Mouse (Mus musculus) adrenal gland, postnatal 25 days (tissue): ENCODE measurements around the gene Nuak1. TPM values are rescaled to one million over a fixed set of nuclear protein-coding genes. Genes with fewer than 3 reads are reported as not detected.

ENCODE experiments used
- DNase-seq: peaks from one replicate; pipeline ENCODE4 v3.0.0; 2021; ENCODE audit warnings: mixed read lengths
- total RNA-seq: library from RNA; stranded (reverse); gene quantifications from 2 replicates; pipeline ENCODE4 v1.2.3, GENCODE M21; 2021

The Nuak1 gene
- total RNA-seq, 1 experiment from 2014 or later: 7.8 TPM

DNA sequence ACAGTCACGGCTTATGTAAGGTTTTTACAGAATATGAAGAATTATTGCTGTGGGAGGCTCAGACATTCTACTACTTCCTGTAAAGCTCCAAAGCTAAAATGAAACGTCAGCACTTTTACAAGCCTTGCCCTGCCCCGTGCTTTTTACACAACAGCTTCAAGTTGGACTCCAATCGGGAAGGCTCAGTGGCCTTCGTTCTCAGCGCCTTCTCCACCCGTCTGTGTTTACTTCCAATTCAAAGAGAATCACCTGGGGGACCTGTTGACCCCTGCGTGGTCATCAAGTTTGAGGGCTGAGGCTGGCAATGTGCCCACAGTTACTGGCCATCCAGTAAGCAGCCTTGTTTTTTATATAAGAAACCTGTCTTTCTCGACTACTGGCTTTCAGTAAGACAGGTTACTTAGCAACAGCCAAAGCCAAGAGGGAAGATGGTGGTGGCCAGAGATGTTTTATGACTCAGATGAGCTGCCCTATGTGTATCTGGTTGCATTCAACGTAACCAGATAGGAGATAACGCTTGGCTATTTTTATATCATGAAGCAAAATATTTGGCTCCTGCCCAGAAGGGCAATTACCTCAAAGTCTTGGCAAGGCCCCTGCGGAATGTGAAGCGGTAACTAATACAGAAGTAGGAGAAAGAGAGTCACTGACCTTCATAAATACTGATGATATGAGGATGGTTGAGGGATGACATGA lies 31.3 kb downstream of the Nuak1 start:
- peak; percentile 36 for DNase-seq

DNA sequence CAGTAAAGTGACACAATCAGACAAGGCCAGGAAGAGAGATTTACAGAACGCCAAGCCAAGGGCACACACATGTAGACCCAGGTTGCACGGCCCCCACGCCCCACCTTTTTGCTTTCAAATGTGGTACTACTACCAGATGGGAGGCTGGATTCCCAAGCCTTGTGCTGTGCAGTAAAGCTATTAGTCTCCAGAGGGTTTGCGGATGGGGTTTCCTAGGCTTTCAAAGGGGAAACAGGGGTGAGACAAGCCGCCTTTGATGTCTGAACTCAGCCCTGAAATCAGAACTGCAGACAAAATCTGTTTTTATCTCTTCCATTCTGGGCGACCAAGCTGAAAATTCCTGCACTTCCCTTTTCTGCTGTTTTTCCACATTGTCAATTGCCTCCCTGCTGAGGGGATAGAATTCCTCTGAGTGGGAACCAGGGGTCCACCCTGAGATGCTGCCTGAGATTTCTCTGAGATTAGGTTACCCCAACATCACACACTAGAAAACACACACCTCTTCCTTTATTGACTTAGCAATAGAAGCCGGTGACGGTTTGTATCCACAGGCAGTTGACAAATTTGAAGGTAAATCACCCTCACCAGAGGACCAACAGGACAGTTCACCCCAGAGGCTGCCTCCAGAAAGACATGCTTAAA lies 35.1 kb downstream of the Nuak1 start:
- no peak for DNase-seq

DNA sequence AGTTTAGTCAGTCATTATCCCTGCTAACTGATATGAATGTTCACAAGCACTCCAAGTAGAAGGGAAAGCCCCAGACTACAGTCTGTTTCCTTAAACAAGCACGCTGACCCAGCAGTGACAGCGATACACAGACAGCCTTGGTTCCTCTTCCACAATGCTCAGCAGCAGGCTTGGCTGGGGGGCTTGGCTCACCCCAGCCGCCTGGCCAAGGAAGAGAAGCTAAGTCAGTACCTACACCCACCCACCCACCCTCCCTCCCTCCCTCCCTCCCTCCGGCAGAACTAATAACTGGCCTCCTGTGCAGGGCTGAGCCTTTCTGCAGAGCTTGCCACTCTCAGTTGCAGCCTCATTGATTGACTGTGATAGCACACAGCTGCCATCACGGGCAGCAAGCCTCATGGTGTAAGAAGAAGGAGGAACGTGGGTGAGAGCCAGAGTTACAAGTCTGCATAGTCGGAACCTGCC lies 38.5 kb downstream of the Nuak1 start:
- DNase-seq: no peak

DNA sequence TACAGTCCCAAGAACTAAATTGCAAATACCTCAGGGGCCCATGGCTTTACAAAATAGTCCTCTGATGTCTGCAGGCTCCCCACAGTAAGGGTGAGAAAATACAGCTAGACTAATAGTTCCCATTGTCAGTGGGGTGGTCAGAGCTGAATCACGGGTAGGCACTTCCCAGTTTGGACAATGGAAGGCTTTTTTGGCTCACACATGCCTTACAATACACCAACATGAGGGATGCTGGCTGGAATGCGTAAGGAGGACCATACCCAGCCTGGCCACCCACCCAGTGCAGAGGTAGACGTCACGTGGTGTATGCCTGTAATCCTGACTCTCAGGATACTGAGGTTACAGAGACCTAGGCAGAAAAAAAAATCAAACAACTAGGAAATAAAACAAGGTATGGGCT lies 39.2 kb downstream of the Nuak1 start:
- DNase-seq: no peak

DNA sequence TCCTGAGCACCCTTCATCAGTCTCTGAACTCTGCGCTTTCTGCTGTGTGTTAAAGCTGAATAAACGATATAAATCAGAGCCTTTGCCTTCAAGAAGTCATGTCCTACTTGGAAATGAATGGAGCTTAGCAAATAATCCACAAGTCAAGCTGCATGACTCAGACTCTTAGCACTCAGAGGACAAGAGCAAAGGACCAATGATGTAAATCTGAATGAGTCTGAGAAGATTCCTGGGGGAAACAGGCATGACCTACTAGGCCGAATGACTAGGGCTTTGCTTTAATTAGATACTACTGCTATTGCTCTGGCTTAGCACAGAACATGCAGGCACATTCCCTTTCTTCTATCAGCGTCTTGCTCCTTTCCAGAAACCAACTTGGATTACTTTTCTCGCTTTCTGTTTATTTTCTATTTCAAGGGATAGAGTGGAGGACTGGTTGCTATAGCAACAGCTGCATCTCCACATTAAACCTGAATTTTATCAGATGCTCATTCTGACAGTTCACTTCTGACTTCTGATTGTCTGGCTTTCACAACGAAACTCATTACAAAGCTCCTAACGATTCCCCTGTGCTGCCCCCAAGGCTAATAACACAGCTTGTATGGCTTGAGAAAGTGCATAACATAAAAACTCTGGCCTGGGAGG lies 40.2 kb downstream of the Nuak1 start:
- no peak for DNase-seq

DNA sequence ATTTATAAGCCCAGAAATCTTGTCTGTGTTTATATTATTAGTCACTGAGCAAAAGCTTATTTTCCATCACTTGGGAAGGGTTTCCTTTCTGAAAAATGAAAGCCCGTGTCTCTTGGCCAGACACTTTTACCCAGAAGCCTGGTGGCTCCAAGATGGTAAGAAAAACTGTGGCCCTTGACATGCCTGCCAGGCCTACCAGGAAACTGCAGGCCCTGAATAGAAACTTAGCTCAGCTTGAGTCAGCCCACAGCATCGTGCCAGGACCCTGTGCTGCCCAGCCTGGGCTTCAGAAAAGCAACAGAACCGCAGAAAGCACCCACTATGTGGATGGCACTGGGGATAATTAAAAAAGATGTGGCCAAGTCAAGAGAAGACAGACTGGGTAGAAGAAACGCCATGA lies 43.1 kb downstream of the Nuak1 start:
- DNase-seq: no peak

DNA sequence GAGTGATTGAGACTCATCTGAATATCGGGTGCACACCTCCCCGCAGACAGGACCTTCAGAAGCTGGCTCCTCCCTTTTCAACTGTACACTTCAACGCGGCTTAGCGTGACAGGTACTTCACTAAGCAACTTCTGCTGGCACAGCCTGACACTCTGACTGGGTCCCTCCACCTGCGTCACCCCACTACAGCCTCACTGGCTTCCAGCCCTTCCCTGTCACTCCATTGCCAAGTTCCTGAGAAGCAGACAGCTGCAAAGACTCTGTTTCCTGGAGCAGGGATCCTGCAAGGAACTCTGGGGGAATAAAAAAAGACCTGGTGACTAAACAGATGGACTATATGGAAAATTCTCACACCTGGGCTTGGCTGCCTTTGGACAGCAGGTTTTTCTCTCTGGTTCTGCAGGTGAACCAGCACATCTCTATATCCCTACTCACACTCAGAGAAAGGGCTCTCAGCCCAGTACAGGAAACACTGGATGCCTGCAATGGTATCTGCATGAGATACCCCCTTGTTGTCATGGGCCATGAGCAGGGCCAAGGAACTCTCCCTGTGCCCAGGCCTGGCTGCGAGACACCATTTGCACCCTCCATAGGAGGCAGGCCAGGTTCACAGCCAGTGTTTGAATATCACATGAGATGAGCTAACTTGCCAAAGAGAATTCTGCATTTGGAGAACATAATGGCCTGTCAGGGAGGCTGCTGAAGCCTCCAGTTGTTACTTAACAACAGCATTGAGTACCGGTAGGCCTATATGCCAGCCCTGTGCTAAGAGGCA lies 44.3 kb downstream of the Nuak1 start:
- DNase-seq: no peak

DNA sequence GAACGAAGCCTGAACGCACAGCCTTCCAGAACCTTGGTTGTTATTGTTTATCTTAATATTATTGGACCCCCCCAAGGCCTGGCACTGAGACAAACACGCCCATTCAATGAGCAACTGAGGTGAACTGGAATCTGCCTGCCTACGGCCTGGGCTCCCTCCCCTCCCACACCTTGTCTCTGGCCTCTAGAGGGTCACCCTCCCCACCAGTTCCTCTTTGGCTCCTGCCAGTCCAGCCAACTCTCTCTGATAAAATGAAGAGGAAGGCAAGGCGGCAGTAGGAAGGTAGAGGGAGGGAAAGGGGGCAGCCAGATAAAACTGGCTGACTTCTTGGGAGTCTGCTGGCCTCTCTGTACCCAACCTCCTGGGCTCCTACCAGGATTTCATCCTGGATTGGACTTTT lies 45.1 kb downstream of the Nuak1 start:
- DNase-seq: no peak

DNA sequence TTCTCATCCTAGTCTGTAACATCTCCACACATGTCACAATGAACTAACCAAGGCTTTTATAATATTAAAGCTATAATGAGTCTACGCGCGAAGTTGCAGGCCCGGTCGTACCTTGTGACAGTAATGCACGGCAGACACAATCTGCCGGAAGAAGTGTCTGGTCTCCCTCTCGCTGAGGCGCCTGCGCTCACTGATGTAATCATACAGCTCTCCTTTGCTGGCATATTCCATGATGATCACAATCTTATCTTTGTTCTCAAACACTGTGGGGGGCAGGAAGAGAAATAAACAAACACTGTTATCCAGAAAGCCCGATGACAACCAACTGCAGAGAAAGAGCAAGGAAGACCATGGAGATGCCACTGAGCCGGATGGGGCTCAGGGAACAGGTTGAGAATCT lies 46.5 kb downstream of the Nuak1 start:
- DNase-seq: no peak

DNA sequence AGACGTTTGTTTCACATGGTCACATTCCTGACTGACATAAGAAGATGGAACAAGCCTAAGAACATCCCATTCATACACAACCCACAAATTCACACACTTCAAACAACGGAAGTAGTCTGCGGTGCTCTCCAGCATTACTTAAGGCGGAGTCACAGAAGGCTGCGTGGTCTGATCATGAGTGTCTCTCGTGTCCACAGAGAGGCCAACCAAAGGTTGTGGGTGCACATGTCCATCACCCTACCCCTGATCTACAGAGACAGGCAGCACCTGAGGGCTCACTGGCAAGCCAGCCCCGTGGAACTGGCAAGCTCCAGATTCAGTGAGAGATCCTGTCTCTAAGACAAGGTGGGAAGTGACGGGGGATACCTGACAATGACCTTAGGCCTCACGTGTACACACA lies 47.0 kb downstream of the Nuak1 start:
- no peak for DNase-seq

DNA sequence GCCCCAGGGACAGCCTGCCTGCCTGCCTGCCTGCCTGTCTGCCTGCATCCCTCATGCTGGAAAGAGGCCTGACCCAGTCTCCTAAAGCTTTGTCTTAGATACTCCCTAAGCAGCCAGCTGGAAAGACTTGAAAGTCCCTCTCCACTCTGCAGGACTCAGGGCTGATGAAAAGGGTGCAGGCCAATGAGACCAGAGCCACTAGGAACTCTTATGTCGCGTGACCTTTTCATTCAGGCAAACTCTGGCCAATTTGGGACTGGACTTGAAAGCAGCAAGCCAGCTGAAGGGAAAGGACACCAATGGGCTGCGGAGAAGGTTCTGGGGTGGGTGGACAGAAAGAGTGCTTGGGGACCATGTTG lies 47.7 kb downstream of the Nuak1 start:
- DNase-seq: no peak

DNA sequence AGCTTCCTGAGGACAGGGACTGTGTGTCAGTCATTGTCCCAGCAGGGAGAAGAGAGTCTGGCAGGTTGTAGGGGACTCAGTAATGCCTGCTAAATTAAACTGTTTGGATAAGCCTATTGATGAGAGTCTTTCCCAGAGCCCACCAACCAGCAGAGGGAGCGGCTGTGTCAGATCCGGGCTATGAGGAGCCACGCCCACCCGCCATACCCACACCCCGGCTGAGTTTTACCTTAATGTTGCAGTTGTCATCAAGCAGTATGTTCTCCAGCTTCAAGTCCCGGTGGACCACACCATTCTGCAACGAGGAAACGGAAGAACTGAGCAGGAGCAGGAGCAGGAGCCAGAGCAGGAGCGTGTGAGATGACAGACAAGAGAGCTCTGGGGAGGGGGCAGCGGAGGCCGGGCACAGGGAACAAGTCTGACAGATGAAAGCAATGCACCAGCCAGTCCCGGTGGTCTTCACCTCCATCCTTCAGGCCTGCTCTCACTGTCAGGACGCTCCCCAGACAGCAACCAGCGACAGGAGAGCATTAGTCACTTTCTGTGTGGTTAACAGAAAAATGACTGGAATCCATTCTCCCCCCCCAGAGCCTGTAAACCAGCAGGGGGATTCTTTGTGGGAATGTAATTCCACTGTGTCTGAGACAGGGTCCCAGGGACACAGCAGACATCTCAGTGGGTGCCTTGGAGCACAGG lies 48.2 kb downstream of the Nuak1 start:
- DNase-seq: no peak

DNA sequence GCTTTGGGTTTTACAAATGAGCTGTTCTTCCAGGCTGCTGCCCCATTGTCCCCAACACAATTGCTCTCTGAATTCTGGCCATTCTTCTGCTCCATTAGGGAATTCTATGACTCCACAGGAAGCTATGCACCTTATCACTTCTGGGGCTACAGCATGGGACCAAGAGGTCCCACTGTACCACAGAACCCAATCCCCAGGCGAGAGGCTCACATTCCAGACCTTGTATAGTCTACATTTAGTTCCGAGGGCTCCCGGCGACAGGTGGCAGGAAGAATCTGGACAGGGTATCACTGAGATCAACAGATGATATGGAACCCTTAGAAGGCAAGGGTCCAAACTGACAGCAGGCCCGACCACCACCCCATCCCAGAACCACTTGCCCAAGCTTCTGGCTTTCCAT lies 50.7 kb downstream of the Nuak1 start:
- no peak for DNase-seq

DNA sequence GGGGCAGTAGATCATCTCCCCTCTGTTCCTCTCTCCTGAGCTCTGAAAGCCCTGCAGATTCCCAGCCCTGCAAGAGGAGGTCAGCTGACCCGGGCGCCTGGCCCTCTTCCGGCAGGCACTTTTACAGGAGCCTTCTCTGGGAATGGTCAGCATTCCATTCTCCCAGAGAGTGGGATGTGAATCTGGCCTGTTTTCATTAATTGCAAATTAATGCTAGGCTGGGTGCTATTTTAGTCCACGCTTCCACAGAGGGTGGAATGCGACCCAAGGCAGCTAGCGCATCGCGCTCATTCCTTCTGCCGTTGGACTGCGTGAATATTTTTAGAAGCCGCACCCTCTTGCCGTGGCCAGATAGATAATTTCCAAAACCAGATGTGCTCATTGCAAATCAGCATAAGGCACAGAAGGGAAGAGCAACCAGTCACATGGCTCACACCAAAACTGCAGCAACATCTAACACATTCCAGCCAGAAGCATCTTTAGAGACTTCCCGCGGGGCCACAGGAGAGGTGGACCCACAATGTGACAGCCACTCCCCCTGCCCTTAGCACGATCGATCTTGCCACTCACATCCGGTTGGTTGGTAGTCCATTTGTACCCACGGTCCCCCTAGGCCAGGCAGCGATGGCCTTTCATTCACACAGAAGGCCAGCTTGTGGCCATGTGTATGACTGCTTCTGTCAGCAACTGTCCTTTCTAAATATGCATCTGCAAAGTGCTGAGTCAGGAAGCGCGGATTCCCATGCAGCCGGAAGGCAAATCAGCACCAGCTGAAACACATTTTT lies 51.8 kb downstream of the Nuak1 start:
- no peak for DNase-seq

DNA sequence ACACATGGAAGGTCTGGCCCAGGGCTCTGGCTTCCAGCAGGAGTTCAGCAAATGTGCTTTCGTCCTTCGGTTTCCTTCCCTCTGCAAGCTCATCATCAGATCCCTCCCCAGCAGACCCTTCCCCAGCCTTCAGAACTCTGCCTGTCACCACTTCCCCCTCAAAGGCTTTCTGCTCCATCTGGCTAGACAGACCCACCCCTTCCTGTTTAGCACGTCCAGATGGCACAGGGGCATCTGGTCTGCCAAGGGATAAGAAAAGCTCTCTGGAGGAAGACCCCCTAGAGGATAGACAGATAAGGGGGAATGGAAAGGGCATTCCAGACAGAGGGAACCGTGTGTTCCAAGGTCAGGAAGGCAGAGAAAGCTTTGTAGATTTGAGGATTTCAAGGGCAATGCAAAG lies 53.1 kb downstream of the Nuak1 start:
- no peak for DNase-seq

DNA sequence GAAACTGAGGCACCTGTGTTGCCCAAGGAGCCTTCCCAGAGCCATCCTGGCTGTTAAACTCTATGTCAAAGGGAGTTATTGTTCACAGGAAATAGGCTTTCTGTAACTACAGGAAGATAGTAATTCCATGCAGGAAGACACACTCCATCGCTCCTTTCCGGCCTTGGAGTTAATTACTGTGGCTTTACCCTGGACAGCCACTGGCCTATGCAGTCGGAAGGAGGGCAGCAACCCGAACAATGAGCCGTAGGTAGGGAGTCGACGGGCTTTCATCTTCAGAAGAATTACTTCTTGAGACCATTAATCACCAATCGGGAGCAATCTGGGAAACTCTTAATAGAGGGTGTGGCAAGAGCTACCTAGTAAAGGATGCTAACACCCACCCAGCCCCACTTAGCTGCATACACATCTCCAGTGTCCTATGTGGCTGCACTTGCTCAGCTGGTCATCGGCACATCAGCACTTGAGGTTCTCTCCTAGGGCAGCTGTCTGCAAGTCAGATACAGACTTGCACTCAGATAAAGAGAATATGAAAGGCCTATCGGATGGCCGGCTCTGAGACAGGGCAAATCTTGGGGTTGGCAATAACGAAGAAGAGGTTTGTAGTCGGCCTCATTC lies 53.7 kb downstream of the Nuak1 start:
- DNase-seq: no peak

DNA sequence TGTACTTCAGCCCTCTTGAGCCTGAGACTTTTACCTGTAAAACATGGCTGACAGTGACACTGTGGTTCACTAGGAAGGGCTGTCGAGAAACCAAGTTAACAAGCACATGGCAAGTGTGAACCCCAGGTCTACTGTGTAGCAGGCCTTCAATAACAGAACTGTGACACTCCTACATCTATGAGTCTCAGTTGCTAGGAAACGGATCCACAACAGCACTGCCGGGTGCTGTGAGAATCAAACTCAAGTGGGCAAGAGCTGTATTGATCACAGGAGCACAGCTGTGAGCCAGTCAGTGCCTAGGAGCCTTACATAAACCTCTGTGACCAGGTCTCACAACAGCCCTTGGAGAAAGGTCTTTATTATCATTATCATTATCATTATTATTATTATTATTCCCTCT lies 54.2 kb downstream of the Nuak1 start:
- DNase-seq: no peak

DNA sequence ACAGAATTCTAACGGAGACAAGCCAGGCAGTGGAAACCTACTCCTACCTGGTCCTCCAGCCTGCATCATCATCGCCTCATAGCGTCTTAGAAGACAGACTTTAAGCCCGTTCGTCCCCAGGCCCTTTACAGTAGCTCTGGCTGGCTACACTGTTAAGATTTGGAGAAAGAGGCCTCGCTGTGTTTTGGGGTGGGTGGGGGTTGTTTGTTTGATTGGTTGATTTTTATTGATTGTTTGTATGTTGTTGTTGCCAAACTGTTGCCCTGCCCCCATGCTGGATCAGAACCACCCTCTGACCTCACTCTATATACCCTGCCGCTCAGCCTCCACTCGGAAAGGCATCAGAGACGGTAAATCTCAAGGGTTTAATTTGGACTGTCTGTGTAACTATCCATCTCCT lies 55.6 kb downstream of the Nuak1 start:
- no peak for DNase-seq

DNA sequence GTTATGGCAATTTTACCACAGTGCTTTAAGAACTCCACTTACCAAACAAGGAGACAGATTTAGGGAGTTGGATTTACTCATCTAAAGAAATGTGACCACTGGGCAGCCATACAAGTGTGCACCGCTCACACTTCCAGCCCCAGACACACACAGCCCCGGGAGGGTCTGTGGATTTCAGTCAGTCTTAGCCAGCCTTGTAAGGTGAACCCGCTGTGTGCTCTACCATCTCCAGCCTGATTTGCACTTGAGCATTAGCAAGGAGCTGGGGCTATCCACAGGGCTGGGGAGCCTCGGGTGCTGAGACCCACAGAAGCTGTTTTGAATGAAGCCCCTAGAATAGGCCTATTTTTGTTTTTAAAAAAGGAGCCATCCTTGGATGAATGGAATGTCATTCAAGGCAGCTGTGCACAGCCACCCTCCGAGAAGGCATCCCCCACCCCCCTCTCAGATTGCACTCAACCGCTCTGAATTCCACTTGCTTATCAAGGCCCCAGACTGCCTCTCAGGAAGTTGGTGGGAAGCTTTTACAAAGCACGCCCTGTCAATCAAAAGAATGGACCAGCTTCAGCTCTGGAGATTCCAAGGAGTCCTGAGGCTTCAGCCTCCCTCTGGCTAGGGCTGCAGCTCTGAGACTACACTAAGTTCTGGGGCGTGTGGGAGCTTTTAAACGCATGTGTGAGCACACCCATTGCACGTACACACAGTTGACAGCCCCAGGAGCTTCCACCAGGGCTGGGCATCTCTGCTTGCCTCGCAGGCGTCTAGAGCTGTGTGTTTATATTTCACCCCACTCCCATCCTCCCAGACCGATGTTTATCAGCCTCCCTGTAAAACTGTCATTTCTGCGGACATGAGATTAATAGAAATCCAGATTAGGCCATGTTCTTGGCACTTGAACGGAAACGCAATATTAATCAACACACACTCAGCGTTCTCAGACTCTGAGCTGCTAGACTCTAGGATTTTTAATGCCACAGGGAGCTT lies 57.2 kb downstream of the Nuak1 start:
- DNase-seq: no peak

DNA sequence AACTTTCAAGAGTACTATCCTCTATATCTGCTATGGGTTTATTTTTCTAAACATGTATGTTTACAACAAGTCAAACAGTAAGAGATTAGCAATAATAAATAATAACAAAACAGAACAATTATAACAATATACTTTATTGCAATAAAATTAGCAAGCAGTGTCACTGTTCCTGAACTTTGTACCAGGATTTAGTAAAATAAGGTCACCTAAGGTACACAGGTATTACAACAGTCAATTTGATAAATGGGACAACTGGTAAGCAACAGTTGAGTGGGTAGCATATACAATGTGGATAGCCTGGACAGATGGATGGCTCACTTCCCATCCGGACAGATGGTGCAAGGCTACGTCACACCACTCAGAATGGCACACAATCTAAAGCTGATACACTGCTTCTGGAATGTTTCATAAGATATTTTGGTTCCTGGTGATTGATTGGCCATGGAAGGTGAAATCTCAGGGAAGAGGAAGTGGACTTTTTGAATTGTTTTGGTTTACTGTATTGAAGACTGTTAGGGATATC lies 59.1 kb downstream of the Nuak1 start:
- no peak for DNase-seq
